Mouse (Mus musculus) E14TG2a.4 (cell line): Measurements from ENCODE around the gene Megf11.

ENCODE experiments used
- CTCF ChIP-seq: conservative IDR thresholded peaks from 2 replicates; pipeline ENCODE4 v1.5.1; 2014; ENCODE audit warnings: low read length
- NANOG ChIP-seq: IDR thresholded peaks from 2 replicates; pipeline ENCODE4 v1.6.1; 2014; ENCODE audit warnings: borderline replicate concordance, low read length, mixed read lengths
- POU5F1 ChIP-seq: IDR thresholded peaks from 2 replicates; pipeline ENCODE4 v1.6.1; 2014; ENCODE audit warnings: low read length, borderline replicate concordance

DNA sequence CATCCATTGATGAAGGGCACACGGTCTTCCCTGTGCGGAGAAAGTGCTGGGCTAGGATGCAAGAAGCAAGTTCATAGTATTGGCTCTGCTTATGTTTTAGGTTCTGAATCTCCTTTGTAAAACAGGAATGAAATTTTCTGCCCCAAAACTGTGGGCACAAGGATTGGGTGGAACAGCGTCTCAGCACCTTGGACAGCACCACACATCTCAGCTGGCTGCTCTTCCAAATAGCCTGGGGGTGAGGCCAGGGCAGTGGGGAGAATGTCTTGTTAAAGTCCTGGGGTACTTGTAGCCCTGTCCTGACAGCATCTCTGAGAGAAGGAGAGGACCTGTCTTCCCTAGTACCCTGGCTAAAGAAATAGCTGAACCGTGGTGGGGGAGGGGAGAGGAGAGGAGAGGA lies 281.1 kb downstream of the Megf11 start:
- TF ChIP-seq CTCF, result no peak
- no peak for TF ChIP-seq NANOG
- no peak for TF ChIP-seq POU5F1
